ENCODE assay signal across 28 mouse cellular contexts in genomic region chr13:29580780-29581179, GRCm38 (mm10).
"Had no signal": no experiment of that assay in that cellular context is flagged by ENCODE, and none has a peak within 500 bp of the region (broad histone marks: within the 10 kb centered on the region; RNA-seq: fewer than 3 reads in every experiment).

No protein-coding gene starts in this region.

- ATAC-seq: forebrain, embryonic 13.5 days; forebrain, embryonic 14.5 days; forebrain, embryonic 15.5 days; forebrain, embryonic 16.5 days; forebrain, postnatal 0 days had no signal

- H3K36me3 ChIP-seq: embryonic facial prominence, embryonic 10.5 days; embryonic facial prominence, embryonic 12.5 days; embryonic facial prominence, embryonic 13.5 days; embryonic facial prominence, embryonic 15.5 days; forebrain, embryonic 10.5 days; forebrain, embryonic 12.5 days; forebrain, embryonic 15.5 days had no signal

- H3K27me3 ChIP-seq: embryonic facial prominence, embryonic 12.5 days; embryonic facial prominence, embryonic 13.5 days; embryonic facial prominence, embryonic 15.5 days; forebrain, embryonic 12.5 days; forebrain, embryonic 13.5 days; forebrain, embryonic 15.5 days had no signal

- H3K4me3 ChIP-seq: embryonic facial prominence, embryonic 10.5 days; embryonic facial prominence, embryonic 12.5 days; embryonic facial prominence, embryonic 13.5 days; embryonic facial prominence, embryonic 15.5 days; erythroblast, embryonic 14.5 days; forebrain, embryonic 10.5 days; forebrain, embryonic 12.5 days; forebrain, embryonic 13.5 days; forebrain, embryonic 15.5 days; gastrocnemius, adult 2 months had no signal

- DNase-seq: cerebellum, adult 2 months; cerebellum, adult 8-10 months; cerebellum, adult 9-10 months; cerebellum, adult 9-11 months; cerebellum, postnatal 10 days; cerebellum, postnatal 14 days; cerebellum, postnatal 25 days; cerebellum, postnatal 36 days; embryo, embryonic 11 days; forebrain, postnatal 0 days; gastrocnemius, adult 2 months; gastrocnemius, postnatal 10 days; gastrocnemius, postnatal 14 days; gastrocnemius, postnatal 25 days; gastrocnemius, postnatal 36 days; heart, adult 11 months; heart, adult 18-20 months had no signal

- H3K27ac ChIP-seq: embryonic facial prominence, embryonic 10.5 days; embryonic facial prominence, embryonic 12.5 days; embryonic facial prominence, embryonic 13.5 days; embryonic facial prominence, embryonic 15.5 days; forebrain, embryonic 10.5 days; forebrain, embryonic 12.5 days; forebrain, embryonic 13.5 days; forebrain, embryonic 15.5 days; gastrocnemius, adult 2 months had no signal

- H3K9ac ChIP-seq: embryonic facial prominence, embryonic 12.5 days; embryonic facial prominence, embryonic 13.5 days; embryonic facial prominence, embryonic 15.5 days; forebrain, embryonic 12.5 days; forebrain, embryonic 13.5 days; forebrain, embryonic 15.5 days; forebrain, postnatal 0 days had no signal

- H3K4me1 ChIP-seq: embryonic facial prominence, embryonic 15.5 days had no signal

- H3K9me3 ChIP-seq: embryonic facial prominence, embryonic 12.5 days; embryonic facial prominence, embryonic 15.5 days; forebrain, embryonic 10.5 days; forebrain, embryonic 12.5 days; forebrain, embryonic 13.5 days; forebrain, embryonic 15.5 days had no signal

- H3K4me2 ChIP-seq: embryonic facial prominence, embryonic 12.5 days; embryonic facial prominence, embryonic 13.5 days; embryonic facial prominence, embryonic 15.5 days; forebrain, embryonic 12.5 days; forebrain, embryonic 13.5 days; forebrain, embryonic 15.5 days had no signal
